Mouse (Mus musculus): ENCODE data around the gene Fam83g. TPM values are rescaled to one million over a fixed set of nuclear protein-coding genes. Genes with fewer than 3 reads are reported as not detected.
A peak's percentile ranks its signal among the peaks of the same experiment; 100 is the strongest.

Gene Fam83g
- total and polyA plus RNA-seq, 3 experiments, result 19.1 to 63.7 (median 19.2) TPM

GRCm38 (mm10) chr11:61637413-61637812 lies 46.5 kb upstream of the Fam83g start:
- no peaks in the 10 kb centered on the region for H3K79me2 ChIP-seq (replicated peaks; ENCODE audit: control insufficient read depth, extremely low read depth, insufficient read depth, poor library complexity, severe bottlenecking)
- in situ Hi-C loops (cut with MboI; ENCODE audit: low pct_ligation_motif_present, low pct_unique_long_range_greater_than_20kb, low sequenced_read_pairs), result no loop called here
- no peaks in the 10 kb centered on the region for H3K36me3 ChIP-seq (replicated peaks in 1 of 2; ENCODE audit: control insufficient read depth in 1 of 2, insufficient read depth in 1 of 2, low read length in 1 of 2)
- H3K9me3 ChIP-seq (replicated peaks; ENCODE audit: low read length), result peaks cover 9% of the 10 kb centered on the region
- H3K27me3 ChIP-seq (replicated peaks), result no peaks in the 10 kb centered on the region
- no peak overlapping the region for H3K9ac ChIP-seq (ENCODE audit: insufficient read depth, low read depth)
- DNase-seq (ENCODE audit: extremely low read depth), result no peak
- peaks cover 29 to 56% of the 10 kb centered on the region in 2 experiments for H3K4me1 ChIP-seq (ENCODE audit: control insufficient read depth in 1 of 2, insufficient read depth in 2 of 2)
- no peak overlapping the region for H3K27ac ChIP-seq (ENCODE audit: insufficient read depth, low read depth)
- peak; percentile 5; the same call in 1 of the 2 replicates for TF ChIP-seq RAD21 (IDR thresholded peaks at IDR 0.05; ENCODE audit: low read depth, low read length)
- no peak for TF ChIP-seq USF2 (conservative IDR thresholded peaks at IDR 0.05; ENCODE audit: low read depth, low read length)
- no peak for TF ChIP-seq SIN3A (IDR thresholded peaks at IDR 0.05; ENCODE audit: low read length)
- peak in 1 of 2 experiments; percentile 50; a peak in 2 of 4 replicates for TF ChIP-seq CTCF (conservative IDR thresholded peaks at IDR 0.05 in 1 of 2, IDR thresholded peaks at IDR 0.05 in 1 of 2; ENCODE audit: low read depth in 2 of 2, low read length in 2 of 2)
- TF ChIP-seq MEF2A (IDR thresholded peaks at IDR 0.05; ENCODE audit: borderline replicate concordance, low read depth, low read length), result no peak
- peak; percentile 40; the same call in 1 of the 2 replicates for TF ChIP-seq SMC3 (IDR thresholded peaks at IDR 0.05; ENCODE audit: low read depth, low read length)
- no peak overlapping the region for H3K4me2 ChIP-seq (ENCODE audit: insufficient read depth, low read depth, poor library complexity, severe bottlenecking)
- dilution Hi-C loops (cut with MboI; ENCODE audit: extremely low pct_ligation_motif_present, extremely low pct_unique_long_range_greater_than_20kb, low sequenced_read_pairs), result no loop called here
- H3K4me3 ChIP-seq (replicated peaks in 1 of 3; ENCODE audit: low read depth in 2 of 3, low read length in 2 of 3, poor library complexity in 1 of 3), result no peak overlapping the region

GRCm38 (mm10) chr11:61637856-61638255 lies 46.0 kb upstream of the Fam83g start:
- Histone ChIP-seq H3K9me3 (replicated peaks; ENCODE audit: low read length) (peaks cover 8% of the 10 kb centered on the region), H3K27ac (ENCODE audit: insufficient read depth, low read depth) (no peak overlapping the region), H3K4me2 (ENCODE audit: insufficient read depth, low read depth, poor library complexity, severe bottlenecking) (no peak overlapping the region), H3K36me3 (replicated peaks in 1 of 2; ENCODE audit: control insufficient read depth in 1 of 2, insufficient read depth in 1 of 2, low read length in 1 of 2) (no peaks in the 10 kb centered on the region), H3K27me3 (replicated peaks) (no peaks in the 10 kb centered on the region), H3K79me2 (replicated peaks; ENCODE audit: control insufficient read depth, extremely low read depth, insufficient read depth, poor library complexity, severe bottlenecking) (no peaks in the 10 kb centered on the region), H3K4me1 (ENCODE audit: control insufficient read depth in 1 of 2, insufficient read depth in 2 of 2) (peaks cover 33 to 60% of the 10 kb centered on the region in 2 experiments), H3K9ac (ENCODE audit: insufficient read depth, low read depth) (no peak overlapping the region), H3K4me3 (replicated peaks in 1 of 3; ENCODE audit: low read depth in 2 of 3, low read length in 2 of 3, poor library complexity in 1 of 3) (no peak overlapping the region)
- in situ Hi-C loops (cut with MboI; ENCODE audit: low pct_ligation_motif_present, low pct_unique_long_range_greater_than_20kb, low sequenced_read_pairs), result no loop called here
- TF ChIP-seq NRF1 (IDR thresholded peaks at IDR 0.05; ENCODE audit: low read depth, low read length) (no peak), JUND (conservative IDR thresholded peaks at IDR 0.05; ENCODE audit: low read depth, low read length) (no peak), JUN (IDR thresholded peaks at IDR 0.05; ENCODE audit: insufficient read depth, low read depth, low read length) (no peak), ZNF384 (IDR thresholded peaks at IDR 0.05; ENCODE audit: low read depth, low read length) (no peak), SIN3A (IDR thresholded peaks at IDR 0.05; ENCODE audit: low read length) (no peak), PAX5 (IDR thresholded peaks at IDR 0.05; ENCODE audit: low read length) (no peak), ZC3H11A (IDR thresholded peaks at IDR 0.05; ENCODE audit: low read depth, low read length) (no peak), MYC (IDR thresholded peaks at IDR 0.05; ENCODE audit: low read depth, low read length) (no peak), BHLHE40 (IDR thresholded peaks at IDR 0.05; ENCODE audit: low read depth, low read length) (no peak), E2F4 (IDR thresholded peaks at IDR 0.05; ENCODE audit: insufficient replicate concordance, low read depth, low read length) (no peak), NELFE (IDR thresholded peaks at IDR 0.05; ENCODE audit: low read depth, low read length) (no peak), SMC3 (IDR thresholded peaks at IDR 0.05; ENCODE audit: low read depth, low read length) (no peak)
- no peak for DNase-seq (ENCODE audit: extremely low read depth)
- dilution Hi-C loops (cut with MboI; ENCODE audit: extremely low pct_ligation_motif_present, extremely low pct_unique_long_range_greater_than_20kb, low sequenced_read_pairs), result no loop called here

Measured in CH12.LX (cell line).